ENCODE assay signal across 28 mouse cellular contexts in genomic region chr6:53969081-53969480, GRCm38 (mm10). TPM values are rescaled to one million over a fixed set of nuclear protein-coding genes. Genes with fewer than 3 reads are reported as not detected.
DNase-seq lines count a peak whose midpoint lies in the region; ATAC-seq lines count a peak whose summit lies in the region.
"Had no signal": no experiment of that assay in that cellular context is flagged by ENCODE, and none has a peak within 500 bp of the region (broad histone marks: within the 10 kb centered on the region; RNA-seq: fewer than 3 reads in every experiment).

No protein-coding gene starts in this region.

- H3K9me3 ChIP-seq in embryonic facial prominence, embryonic 10.5 days: no peaks in the 10 kb centered on the region
- H3K9me3 ChIP-seq: embryonic facial prominence, embryonic 13.5 days; hindbrain, embryonic 15.5 days; liver, embryonic 13.5 days; neural tube, embryonic 12.5 days had no signal

- ATAC-seq in frontal cortex, adult (ENCODE audit: low TSS enrichment): peak; percentile 22; the same call in 1 of the 2 replicates
- ATAC-seq: intestine, embryonic 16.5 days had no signal

- no peaks in the 10 kb centered on the region for H3K36me3 ChIP-seq in embryonic facial prominence, embryonic 10.5 days (replicated peaks)
- H3K36me3 ChIP-seq: embryonic facial prominence, embryonic 13.5 days; hindbrain, embryonic 15.5 days; liver, embryonic 13.5 days; neural tube, embryonic 12.5 days had no signal

- intact Hi-C loops in left cerebral cortex, postnatal 4 days (cut with DNase I): loop anchor here (5.0 kb wide), 1 partner anchor 258 kb away; no protein-coding TSS in a partner anchor

- H3K27me3 ChIP-seq in embryonic facial prominence, embryonic 10.5 days (replicated peaks; ENCODE audit: low read depth, poor library complexity, severe bottlenecking): peaks cover 7% of the 10 kb centered on the region; the same call in 1 of the 2 replicates
- H3K27me3 ChIP-seq: hindbrain, embryonic 15.5 days; liver, embryonic 13.5 days; neural tube, embryonic 12.5 days had no signal

- whole genome bisulfite sequencing in embryonic facial prominence, embryonic 10.5 days: 81% methylated on average over 10 of the region's 10 CpGs

- DNase-seq in cerebellum, postnatal 10 days: peak; percentile 45 to 55
- no peak for DNase-seq in cerebellum, postnatal 4 days (ENCODE audit: low spot score in 2 of 2)
- DNase-seq in frontal cortex, adult 2 months (ENCODE audit: extremely low spot score in 1 of 2, low spot score in 1 of 2): no peak
- DNase-seq in left cerebral cortex, postnatal 4 days: peak; percentile 32
- no peak for DNase-seq in left cerebral cortex, adult 11 months (ENCODE audit: low spot score)
- no peak for DNase-seq in embryonic facial prominence, embryonic 10.5 days (ENCODE audit: low spot score)
- DNase-seq: adrenal gland, postnatal 10 days; gastrocnemius, postnatal 14 days; heart, adult 11 months; heart, postnatal 36 days; kidney, adult 9 months; layer of hippocampus, postnatal 36 days; liver, embryonic 13.5 days; midbrain, embryonic 14.5 days; right cerebral cortex, postnatal 14 days; thymus, adult 2 months; thymus, postnatal 4 days had no signal

- H3K4me3 ChIP-seq in embryonic facial prominence, embryonic 10.5 days: no peak overlapping the region
- H3K4me3 ChIP-seq: embryonic facial prominence, embryonic 13.5 days; erythroblast, embryonic 14.5 days; hindbrain, embryonic 15.5 days; liver, embryonic 13.5 days; neural tube, embryonic 12.5 days had no signal

- peak overlapping the region; percentile 19; the same call in 1 of the 2 replicates for H3K27ac ChIP-seq in embryonic facial prominence, embryonic 10.5 days (replicated peaks)
- H3K27ac ChIP-seq: embryonic facial prominence, embryonic 13.5 days; hindbrain, embryonic 15.5 days; liver, embryonic 13.5 days; neural tube, embryonic 12.5 days; stomach, postnatal 0 days had no signal

- H3K4me1 ChIP-seq in embryonic facial prominence, embryonic 10.5 days: peaks cover 51% of the 10 kb centered on the region
- H3K4me1 ChIP-seq: liver, embryonic 13.5 days had no signal

RNA-seq across cellular contexts. Expression of gene Cpvl, which starts 9.4 kb away (rescaled TPM):
- polyA plus RNA-seq in frontal cortex, adult 2 months (2012; rRNA removed): not detected in 2 replicates
- total RNA-seq in left cerebral cortex, postnatal 4 days (2021): not detected
- 0.10 and 0.22 TPM in 2 replicates for polyA plus RNA-seq in embryonic facial prominence, embryonic 10.5 days (2016; fragmentation: Nextera tagmentation; extraction: Ambion mirVana)
- total RNA-seq: adrenal gland, postnatal 10 days; gastrocnemius, postnatal 14 days; heart, postnatal 36 days; layer of hippocampus, adult 8-10 months; layer of hippocampus, postnatal 36 days; left cerebral cortex, postnatal 14 days; megakaryocyte, adult 5-6 weeks had no signal
- polyA plus RNA-seq: erythroblast, embryonic 14.5 days; heart, embryonic 14.5 days; hindbrain, embryonic 15.5 days; liver, embryonic 13.5 days; neural tube, embryonic 12.5 days; thymus, adult 2 months had no signal

Comparison
In these comparisons a context has a peak if more than half of its experiments do, and no peak if none do; other contexts are left out.
1. DNase-seq: peak in cerebellum, postnatal 10 days (2 of 2) and left cerebral cortex, postnatal 4 days (single experiment); none in cerebellum, postnatal 4 days (0 of 2), frontal cortex, adult 2 months (0 of 2), left cerebral cortex, adult 11 months (single experiment) and embryonic facial prominence, embryonic 10.5 days (single experiment).